Mouse (Mus musculus) layer of hippocampus, adult 9-11 months (tissue): ENCODE results near the gene Cadm4.
"Not testable (repeated sequence)": the region's sequence is repeated elsewhere in the genome, so short reads cannot be mapped to it uniquely, and the experiment has no call there.

Experiments
- DNase-seq: peaks from one replicate; pipeline ENCODE4 v3.0.0; 2022

Cadm4 gene

GRCm38 (mm10) chr7:24469126-24469525 is 12.7 kb upstream of the Cadm4 start:
- DNase-seq: no peak

GRCm38 (mm10) chr7:24470356-24470755 is 11.5 kb upstream of the Cadm4 start:
- no peak for DNase-seq

GRCm38 (mm10) chr7:24472442-24472841 is 9.4 kb upstream of the Cadm4 start:
- DNase-seq: no peak

GRCm38 (mm10) chr7:24472937-24473336 is 8.9 kb upstream of the Cadm4 start:
- no peak for DNase-seq

- DNase-seq: peak; percentile 69
Measured at GRCm38 (mm10) chr7:24473913-24474529, 7.8 kb upstream of the Cadm4 start.

- DNase-seq: peak; percentile 77
Measured at GRCm38 (mm10) chr7:24474811-24475506, 6.9 kb upstream of the Cadm4 start.

- no peak for DNase-seq
Measured at GRCm38 (mm10) chr7:24476338-24476737, 5.5 kb upstream of the Cadm4 start.

GRCm38 (mm10) chr7:24476856-24477255 is 5.0 kb upstream of the Cadm4 start:
- DNase-seq: no peak

GRCm38 (mm10) chr7:24478911-24479310 is 2.9 kb upstream of the Cadm4 start:
- DNase-seq: no peak

GRCm38 (mm10) chr7:24479685-24480084 is 2.1 kb upstream of the Cadm4 start:
- no peak for DNase-seq

GRCm38 (mm10) chr7:24480121-24480941 is 1.5 kb upstream of the Cadm4 start:
- peak; percentile 59 for DNase-seq

GRCm38 (mm10) chr7:24480986-24481473 is 793 bp upstream of the Cadm4 start:
- DNase-seq: no peak

GRCm38 (mm10) chr7:24482208-24483020 is 591 bp downstream of the Cadm4 start:
- no peak for DNase-seq

GRCm38 (mm10) chr7:24483291-24483690 is 1.5 kb downstream of the Cadm4 start:
- not testable (repeated sequence) for DNase-seq

GRCm38 (mm10) chr7:24485481-24485880 is 3.7 kb downstream of the Cadm4 start:
- DNase-seq: peak; percentile 47

GRCm38 (mm10) chr7:24486654-24487130 is 4.9 kb downstream of the Cadm4 start:
- DNase-seq: no peak

GRCm38 (mm10) chr7:24487403-24487802 is 5.6 kb downstream of the Cadm4 start:
- DNase-seq: no peak

- no peak for DNase-seq
Measured at GRCm38 (mm10) chr7:24488303-24488702, 6.5 kb downstream of the Cadm4 start.

GRCm38 (mm10) chr7:24499856-24500577 is 18.2 kb downstream of the Cadm4 start:
- no peak for DNase-seq

- no peak for DNase-seq
Measured at GRCm38 (mm10) chr7:24500929-24501328, 19.1 kb downstream of the Cadm4 start.

- DNase-seq: no peak
Measured at GRCm38 (mm10) chr7:24501492-24501891, 19.7 kb downstream of the Cadm4 start.

GRCm38 (mm10) chr7:24504004-24504403 is 22.2 kb downstream of the Cadm4 start:
- DNase-seq: no peak
